Mouse (Mus musculus) cerebellum, adult 11-12 months (tissue): ENCODE results near the gene Btg1.

Experiments used
- DNase-seq: peaks from one replicate; pipeline ENCODE4 v3.0.0; 2022

Btg1 gene

DNA sequence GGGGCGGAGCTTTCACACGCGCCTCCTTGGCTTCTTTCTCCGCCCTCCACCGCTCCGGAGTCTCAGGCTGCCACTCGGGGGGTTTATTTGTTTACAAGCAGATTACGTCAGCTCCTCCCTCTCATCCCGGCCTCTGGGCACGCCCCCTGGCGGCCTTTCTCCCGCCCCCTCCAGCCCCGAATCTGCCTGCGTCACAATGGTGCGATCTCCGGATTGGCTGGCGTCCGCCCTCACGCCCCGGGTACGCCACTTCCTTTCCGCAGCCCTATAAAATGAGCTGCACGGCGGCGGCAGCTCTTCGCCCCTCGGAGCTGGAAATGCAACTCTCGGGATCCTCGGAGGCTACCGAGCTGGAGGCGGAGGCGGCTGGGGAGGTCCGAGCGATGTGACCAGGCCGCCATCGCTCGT lies at the start of gene Btg1:
TSS of gene Btg1 (plus strand) at position 298 of the 408 bp plus-strand sequence.
- peak; percentile 100 for DNase-seq

DNA sequence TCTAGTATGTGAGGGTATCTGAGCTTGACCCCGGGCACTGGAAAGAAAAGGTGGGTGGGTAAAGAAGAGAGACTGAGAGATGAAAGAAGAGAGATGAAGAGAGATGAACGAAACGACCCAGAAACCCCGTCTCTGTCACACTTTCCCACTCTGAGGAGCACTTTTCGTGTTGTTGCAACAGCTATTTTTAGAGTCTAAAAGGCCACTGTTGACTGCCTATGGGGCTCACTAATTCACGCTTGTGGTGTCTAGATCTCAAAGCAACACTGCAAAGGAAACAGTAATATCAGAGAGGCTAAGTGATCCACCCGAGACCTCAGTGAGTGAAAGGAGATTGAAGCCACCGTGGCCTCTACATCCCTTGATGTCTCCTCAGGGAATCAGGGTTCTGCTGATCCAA lies 47.3 kb upstream of the Btg1 start:
- no peak for DNase-seq

DNA sequence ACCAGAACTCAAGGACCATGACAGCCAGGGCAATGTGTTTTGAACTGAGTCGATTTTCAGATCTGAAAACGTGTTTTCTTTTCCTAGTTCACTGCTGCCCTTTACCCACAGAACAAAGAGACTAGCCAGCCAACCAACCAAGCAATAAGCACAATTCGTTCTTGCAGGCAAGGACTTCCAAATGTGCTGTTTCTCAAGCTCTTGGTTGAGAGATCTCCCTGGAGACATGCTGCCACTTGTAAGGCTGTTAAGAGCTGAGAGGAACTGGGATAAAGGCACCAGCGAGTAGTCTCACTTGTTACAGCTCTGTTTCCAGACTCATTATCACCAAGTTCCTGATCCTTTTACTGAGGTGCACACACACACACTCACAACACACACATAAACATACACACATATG lies 45.6 kb upstream of the Btg1 start:
- DNase-seq: no peak

DNA sequence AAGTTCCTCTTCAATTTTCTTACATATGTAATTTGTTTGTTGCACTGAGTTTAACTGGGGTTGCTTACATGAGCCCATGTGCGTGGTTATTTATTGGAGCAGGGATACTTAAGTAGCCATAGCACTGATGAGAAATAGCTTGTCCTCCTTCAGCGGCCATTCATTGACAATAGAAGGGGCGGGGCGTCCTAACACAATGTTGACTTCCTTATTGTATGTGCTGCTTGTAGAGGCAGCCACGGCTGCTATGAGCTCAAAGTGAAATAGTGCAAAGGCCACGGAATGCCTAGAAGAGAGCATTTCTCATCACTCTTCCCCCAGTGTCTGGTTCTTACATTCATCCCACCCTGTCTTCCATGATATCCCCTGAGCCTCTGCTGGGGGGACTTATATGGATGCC lies 42.0 kb upstream of the Btg1 start:
- no peak for DNase-seq

DNA sequence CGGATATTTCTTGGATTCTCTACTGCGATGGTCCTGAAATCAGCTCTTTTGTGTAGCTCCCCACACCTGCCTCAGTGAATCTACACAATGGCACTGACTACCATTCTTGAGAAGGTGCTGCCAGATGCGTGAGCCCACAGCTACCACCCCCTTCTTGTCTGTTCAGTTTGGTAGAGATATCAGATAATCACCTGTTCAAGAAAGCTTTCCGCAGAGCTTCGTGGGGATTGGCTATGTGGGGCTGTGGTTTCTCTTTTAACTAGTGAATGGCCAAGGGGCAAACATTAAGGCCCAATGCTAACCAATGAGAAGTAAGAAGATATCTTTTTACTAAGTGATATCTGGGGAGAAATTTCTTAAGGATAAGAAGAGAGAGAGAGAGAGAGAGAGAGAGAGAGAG lies 41.5 kb upstream of the Btg1 start:
- no peak for DNase-seq

DNA sequence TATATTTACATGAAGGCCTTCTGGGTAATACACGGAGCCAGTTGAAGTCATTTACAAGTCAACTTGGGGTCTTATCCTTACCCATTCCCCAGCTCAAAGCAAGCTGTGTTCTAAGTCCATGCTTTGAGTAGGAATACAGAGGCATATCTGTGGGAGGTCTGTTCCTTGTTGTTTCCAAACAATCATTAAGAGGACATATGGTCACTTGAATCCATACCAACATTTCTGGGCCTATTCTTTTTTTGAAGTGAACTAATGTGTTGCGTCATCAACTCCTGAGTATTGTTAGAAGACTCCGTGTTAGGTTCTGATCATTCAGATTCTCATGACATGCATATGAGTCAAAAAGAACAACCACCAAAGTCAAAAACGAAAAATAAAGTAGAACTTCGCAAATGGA lies 37.9 kb upstream of the Btg1 start:
- no peak for DNase-seq

DNA sequence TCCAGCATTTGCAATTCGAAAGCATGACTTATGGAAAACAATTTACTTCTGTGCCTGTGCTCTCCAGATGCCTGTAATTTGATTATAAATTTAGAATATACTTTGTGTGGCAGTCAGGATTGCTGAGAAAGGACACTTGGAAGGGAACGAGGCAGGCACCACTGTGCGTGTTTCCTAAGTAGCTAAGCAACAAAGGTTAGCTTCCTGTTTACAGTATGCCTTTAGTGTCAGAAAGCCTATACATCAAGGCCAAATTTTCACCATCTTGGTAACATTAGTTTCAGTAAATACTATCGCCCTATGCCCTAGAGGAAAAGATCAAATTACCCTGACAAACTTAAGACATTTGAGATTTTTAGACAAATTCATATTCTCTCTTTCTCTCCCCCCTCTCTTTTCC lies 37.4 kb upstream of the Btg1 start:
- DNase-seq: no peak

DNA sequence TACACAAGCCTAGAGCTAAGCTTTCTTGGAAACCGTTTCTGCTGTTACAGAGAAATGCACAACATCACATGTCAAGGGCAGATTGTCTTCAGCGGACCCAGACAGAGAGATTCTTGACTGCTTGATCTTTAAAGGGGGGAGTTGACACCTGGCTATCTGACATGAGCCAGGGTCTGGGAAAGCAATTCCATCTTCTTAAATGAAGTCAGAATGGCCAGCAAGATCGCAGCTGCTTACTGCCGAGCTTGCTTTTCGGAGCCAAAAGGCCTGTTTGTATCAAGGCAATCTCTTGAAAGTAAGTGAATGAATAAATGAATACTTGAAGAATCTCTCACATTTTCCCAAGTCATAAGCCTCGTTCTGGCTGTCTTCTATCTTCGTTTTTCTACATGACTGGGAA lies 36.6 kb upstream of the Btg1 start:
- DNase-seq: no peak

DNA sequence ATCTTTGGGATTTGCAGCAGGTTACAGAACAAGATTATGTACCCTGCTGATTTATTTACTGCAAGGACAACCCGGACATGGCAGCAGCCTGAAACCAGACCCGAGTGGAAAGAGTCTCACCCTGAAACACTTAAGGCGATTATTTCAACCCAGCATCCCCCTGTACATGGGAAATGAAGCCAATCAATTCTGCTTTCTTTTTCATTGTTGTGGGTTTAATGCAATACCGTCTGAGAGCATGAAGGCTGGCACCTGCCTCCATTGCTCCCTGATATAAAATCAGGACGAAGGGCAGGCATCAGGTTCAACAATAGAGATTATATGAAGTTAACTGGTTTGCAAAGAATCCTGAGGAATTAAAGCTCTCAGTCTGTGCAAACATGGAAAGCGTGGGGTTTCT lies 35.6 kb upstream of the Btg1 start:
- DNase-seq: no peak

DNA sequence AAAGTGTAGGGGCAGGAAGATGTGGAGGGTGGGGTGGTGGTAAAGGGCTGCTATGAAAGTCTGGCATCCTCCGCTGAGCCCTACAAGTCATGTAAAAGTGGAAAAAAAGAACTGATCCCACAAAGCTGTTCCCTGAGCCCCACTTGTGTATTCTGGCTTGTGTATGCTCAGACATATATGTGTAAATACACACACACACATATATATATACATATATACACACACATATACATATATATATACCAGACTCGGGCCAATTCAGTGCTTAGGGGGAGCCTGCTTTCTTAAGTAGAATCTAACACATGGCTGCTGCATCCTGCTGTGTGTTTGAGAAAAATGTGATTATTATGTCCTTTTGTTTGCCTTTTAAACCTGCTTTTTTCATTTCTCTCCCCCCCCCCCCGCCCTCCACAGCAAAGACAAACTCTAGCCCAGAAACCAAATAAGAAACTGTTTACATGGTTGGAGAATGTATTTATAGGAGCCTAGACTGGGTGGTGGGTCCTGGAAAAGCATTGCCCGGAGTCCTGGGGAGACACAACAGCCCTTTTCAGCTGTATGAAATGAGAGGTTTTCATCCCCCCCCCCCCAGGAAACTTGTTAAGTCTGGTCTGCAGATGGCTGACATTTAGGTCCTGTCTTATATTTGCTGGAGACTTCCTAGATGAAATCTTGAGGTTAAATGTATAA lies 30.5 kb upstream of the Btg1 start:
- no peak for DNase-seq

DNA sequence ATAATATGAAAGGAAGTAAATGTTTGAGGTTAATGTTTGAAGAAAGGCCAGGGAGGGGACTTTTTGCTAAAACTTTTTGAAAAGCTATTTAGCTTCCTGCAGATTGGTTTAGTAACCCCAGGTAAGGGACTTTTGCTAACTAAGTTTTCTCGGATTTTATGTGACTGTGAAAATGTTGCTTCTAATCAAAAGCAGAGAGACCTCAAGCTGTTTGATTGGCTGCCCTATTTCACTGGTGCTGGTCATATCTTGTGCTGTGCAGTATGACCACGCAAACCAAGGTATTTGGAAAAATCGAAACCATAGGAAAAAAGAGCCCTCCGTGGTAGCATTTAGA lies 30.0 kb upstream of the Btg1 start:
- no peak for DNase-seq

DNA sequence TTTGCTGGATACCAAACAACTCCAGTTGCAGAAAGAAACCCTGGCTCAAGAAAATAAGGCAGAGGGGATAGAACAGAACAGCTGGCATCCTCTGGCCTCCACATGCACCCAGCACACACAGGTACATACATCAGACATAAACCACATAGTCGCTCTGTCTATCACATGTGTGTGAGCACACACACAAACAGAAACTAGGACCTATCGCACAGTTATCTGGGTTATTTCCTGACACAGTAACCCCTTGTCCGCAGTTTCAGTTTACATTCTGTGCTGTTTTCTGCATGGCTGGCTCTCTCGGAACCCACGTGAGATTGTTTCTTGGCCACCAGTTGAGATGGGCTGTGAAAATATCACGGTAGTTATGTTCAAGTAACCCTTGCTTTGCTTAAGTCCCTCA lies 28.6 kb upstream of the Btg1 start:
- no peak for DNase-seq

DNA sequence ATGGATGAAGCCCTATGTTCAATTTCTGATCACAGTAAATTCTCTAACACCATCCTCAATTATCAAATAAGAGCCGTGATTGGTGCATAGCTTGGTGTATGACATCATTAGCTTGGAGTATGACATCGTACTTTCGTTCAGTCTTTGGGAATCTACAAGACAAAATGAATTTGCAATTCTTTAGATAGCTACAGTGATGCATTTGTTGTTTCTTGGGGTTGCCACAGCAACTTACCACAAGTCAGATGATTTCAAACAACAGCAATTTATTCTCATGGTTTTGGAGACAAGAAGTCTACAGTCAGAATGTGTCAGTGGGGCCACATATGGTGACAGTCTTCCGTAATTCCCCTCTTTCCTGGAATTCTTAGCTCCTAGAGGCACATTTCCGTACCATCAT lies 27.0 kb upstream of the Btg1 start:
- DNase-seq: no peak

DNA sequence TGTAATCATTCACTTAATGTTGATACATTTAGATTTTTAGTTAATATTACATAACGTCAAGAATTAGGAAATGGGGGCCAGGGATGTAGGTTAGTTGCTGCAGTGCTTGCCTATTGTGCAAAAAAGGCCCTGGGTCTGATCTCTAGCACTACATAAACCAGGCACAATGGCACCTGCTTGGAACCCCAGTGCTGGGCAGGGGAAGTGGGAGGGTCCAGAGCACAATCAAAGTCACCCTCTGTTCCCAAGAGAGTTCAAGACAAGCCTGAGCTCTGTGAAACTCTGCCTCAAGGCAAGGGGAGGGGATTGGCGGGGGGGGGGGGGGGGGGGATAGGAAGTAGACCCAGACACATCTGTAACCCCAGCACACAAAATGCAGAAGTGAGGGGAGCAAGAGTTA lies 24.7 kb upstream of the Btg1 start:
- DNase-seq: no peak

DNA sequence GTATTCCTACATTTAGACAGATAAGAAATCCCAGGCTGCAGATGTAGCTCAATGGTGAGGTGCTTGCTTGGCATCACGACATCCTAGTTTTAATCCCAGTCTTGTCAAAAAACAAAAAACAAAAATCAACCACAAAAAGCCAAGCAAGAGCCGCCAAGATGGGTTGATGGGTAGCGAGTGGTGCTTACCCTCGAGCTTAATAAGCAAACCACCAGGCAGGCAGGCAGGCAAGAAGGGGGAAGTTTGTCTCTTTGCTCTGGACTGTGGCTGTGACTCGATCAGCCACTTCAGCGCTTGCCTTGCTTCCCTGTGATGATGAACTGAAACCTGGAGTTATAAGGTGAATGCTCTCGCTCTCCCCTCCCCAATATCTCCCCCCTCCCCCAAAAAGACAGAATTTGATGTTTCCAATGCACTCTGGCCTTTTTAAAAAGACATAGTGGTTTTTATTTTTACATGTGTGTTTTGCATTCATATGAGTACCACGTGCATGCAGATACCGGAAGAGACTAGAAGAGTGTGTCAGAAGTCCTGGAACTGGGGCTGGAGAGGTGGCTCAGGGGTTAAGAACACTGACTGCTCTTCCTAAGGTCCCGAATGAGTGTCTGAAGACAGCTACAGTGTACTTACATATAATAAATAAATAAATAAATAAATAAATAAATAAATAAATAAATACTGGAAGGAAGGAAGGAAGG lies 21.2 kb upstream of the Btg1 start:
- DNase-seq: no peak

DNA sequence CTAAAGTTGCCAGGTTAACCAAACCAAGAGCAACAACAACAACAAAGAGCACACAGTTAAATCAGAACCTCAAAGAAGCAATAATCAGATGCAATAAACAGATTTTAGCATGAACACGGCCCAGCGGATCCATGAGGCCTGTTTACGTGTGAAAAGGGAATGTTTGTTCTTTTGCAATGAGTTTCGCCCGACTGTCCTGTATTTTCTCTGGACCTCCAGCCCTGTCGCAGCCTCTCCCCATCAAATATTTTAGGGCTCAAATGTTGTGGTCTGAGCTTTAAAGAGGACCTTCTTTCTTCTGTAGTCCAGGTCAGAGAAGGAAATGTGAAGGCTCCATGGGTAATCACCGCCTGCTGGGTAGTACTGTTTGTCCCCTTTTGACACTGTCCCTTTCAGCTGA lies 20.4 kb upstream of the Btg1 start:
- DNase-seq: no peak

DNA sequence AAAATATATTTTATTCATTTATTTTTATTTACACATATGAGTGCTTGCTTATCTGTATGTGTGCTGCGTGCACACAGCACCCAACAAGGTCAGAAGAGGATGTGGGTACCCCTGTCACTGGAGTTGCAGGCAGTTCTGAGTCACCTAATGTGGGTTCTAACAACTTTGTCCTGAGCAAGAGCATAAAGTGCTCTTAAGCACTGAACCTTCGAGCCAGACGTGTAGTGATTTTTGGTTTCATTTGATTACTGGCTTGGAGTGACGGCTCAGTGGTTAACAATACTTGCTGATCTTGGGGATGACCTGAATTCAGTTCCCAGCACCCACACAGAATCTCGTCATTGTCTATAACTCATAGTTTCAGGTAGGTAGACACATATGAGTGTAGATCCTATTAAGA lies 17.2 kb upstream of the Btg1 start:
- DNase-seq: no peak

DNA sequence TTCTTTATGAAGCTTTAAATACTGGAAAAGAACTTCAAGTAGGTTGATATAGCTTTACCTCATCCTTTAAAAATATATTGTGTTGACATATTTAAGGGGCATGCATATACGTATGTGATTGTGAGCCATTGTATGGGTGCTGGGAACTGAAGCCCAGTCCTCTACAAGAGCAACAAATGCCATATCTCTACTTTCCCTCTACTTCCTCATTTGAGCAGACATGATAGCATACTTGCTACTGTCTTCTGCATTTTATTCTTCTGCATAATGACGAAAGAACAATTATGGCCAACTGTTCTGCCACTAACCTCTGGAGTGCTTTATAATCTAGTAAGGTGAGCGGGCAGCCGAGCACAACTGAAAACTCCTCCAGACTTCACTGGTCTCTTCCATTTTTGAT lies 15.1 kb upstream of the Btg1 start:
- no peak for DNase-seq

DNA sequence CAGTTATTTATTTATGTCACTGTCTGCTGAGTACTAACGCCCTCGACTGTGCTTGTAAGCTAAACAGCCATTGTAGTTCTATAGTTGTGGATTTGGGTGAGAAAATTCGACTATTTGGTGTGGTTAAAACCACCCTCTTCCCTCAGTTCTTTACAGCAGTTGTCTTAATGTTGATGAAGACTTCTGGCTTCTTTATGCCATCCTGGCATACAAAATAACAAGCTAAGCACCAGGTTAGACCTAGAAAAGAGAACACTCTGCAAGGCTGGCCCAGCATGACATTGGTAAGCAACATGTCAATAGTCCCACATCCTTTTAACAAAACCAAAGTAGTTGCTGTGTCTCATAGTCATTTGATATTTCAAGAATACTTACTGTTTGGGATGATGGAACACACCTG lies 14.5 kb upstream of the Btg1 start:
- DNase-seq: no peak

DNA sequence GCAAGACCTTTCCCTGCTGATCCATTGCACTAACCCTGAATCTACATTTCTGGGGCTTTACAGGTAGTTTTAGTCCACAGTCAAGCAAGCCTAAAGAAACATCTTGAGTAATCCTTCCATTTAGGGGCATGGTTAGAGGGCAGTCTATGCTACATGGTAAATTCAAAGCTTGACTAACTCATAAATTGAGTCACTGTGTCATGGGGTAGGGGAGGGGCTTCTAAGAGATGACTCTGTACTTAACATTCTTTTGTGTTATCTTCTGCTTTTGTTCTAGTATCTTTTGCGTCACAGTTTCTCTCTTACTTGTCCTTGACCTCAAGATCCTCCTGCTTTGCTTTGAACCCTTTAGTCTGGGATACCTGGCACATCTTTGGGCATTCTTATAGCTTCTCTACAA lies 11.6 kb upstream of the Btg1 start:
- DNase-seq: no peak

DNA sequence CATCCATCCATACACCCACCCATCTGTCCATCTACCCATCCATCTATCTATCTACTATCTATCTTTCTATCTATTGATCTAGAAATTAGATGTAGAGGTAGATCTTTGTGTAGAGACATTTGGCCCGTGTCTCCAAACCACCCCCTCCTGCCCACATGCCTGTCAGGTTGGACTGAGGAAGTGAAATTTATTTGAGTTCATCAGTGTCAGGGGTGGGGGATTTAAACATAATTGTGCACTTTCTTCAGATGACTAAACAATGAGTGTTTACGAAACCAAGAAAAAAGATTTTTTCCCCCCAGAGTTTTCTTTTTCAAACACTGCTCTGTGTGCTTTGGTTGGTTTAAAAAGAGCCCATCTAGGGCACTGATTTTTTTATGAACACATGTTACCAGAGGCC lies 10.9 kb upstream of the Btg1 start:
- no peak for DNase-seq

DNA sequence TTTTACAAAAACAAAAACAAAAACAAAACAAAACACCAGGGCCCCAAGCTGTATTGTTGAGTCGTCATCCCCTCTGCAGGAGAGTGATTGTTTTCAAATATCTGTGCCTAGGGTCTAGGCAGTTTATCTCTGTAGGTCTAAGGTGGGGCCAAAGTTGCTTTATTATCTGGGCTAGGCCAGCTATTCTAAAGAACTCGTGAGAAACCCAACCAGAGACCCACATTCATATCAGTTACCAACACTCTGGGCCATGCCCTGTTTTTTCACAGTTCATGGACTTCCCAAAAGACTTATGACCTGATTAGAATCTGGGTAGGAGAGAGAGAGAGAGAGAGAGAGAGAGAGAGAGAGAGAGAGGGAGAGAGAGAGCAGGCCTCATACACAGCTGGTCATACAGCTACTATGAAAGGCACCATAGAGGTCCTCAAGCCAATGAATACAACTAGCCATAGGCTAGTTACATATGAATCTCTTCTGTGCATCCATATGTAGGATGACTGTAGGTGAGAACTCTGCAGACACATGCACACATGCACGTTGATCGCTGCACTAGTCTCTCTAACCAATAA lies 9.1 kb upstream of the Btg1 start:
- no peak for DNase-seq

DNA sequence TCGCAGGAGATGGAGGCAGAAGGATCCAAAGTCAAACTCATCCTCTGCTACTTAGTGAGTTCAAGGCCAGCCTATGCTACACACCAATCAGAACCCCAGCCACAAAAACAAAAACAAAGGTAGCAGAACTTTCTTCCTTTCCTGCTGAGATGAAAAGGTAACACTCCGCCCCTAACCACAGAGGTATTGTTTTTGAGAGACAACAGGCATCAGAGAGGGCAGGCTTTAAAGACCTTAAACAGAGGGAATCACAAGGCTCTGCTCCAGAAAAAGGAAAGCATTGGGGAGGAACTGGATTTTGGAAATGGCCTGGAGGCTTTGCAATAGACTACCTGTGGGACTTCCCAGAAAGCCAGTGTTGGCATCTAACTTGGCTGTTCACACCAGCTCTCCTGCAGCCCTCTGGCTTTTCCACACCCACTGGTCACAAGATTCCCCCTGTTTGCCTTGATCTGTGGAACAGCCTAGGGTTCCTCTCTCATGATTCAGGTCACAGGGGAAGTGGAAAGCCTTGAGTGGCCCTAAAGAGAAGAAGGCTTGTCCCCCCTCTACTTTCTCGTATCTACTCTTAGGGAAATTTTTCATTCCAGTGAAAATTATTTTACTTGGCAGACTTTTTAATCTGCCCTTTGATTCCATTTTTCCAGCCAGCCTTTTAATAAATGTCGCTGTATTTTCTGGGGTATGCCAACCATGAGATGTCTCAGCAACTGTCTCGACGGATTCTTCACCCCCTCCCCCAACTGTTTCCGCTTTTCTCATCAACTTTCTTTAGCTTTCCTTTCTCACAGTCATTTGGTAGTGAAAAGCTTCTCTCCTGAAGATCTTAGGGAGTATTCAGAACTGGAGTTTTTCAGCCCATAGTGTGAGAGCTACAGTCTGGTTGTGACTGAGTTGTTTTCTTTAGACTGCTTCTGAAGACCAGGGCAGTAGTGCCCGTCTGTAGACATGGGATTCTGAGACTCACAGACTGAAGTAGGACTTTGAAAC lies 7.2 kb upstream of the Btg1 start:
- no peak for DNase-seq
